Mouse (Mus musculus) monocyte, adult 2 months (primary cell): ENCODE measurements around the gene Nfasc.

Experiments used
- DNase-seq, 2 experiments: peaks; one replicate each; pipeline ENCODE4 v3.0.0; 2022; ENCODE audit warnings: low spot score in 2 of 2, low read depth in 1 of 2

Gene Nfasc

DNA sequence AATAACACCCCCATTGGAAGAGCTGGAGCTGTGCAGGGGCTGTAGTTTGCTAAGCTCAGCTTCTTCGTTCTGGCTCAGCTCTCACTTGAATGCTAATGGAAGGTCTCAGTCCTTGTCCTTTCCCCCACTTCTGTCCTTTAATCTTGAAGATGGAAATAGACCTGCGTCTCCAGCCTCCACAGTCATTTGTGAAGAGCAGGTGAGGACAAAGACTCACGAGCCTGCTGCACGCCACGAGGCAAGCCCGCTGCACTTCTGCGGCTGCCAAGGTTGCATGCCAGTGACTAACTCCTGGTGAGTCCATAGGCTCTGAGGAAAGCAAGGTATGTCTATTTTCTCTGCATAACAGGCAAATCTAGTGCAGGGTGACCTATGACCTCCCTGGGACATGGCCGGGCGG lies 88.4 kb downstream of the Nfasc start:
- no peak for DNase-seq

DNA sequence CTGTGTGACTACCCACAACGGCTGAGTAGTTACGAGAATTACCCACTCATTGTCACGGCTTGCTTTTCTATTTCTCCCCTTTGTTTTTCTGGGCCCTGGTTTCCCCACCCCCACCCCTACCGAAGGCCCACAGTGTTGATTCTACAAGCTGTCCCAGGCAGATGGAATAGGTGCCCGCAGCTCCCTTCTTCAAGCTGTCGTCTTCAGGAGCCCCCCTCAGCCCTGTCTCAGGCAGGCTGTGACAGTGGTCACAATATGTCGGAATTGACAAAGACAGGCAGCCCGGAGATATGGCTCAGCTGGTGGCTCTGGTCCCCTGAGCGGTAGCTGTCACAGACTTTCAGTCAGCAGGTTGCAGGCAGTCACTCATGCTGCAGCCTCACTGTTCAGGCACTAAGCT lies 90.9 kb downstream of the Nfasc start:
- DNase-seq, result no peak

DNA sequence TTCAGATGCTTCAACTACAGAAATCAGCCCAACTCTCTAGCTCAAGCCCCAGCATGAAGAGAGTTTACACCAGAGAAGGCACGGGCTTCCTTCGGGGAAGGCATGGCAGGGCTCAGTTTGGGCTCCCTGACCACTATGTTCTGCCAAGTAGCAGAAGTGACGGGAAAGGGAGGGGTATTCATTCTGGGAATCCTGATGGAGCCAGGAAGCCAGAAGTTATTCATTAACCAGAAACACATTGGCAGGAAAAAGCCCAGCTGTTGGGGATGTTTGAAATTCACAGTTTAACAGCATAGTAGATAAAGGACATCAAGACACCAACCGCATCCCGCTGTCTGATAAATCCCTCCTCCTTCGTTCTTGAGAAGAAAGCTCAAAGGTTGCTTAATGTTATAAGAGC lies 93.6 kb downstream of the Nfasc start:
- no peak for DNase-seq

DNA sequence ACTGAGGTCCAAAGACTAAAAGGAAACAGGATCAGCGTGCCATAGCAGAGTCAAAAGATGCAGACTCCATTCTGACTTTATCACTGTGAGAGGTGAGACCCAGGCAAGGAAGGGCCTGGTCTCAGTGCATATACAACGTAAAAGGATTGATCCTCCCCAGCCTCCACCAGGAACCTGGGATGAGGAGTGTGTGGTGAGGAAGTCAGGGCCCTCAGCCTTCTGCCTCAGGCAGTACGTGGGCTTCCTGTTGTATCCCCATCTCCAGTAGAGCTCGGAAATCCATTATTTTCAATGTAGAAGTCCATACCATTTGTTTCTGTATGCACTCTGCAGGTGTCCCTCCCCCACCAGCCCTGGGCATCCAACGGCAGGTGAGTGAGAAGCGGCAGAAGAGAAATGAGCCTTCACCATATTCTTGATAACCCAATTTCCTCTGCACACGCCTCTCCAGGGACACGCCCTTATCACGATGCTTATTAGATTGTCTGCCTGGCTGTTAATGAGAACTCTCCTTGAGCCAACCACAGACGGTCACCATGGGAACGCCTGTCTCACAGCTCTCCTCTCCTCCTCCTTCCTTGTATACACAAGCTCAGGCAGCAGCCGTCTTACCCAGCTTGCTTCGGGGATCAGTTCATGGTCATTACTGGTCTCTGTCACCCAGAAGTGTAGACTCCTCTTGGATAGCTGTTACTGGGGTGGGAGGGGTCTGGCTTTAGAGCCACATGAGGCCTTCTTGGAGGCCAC lies 100.4 kb downstream of the Nfasc start:
- no peak for DNase-seq

DNA sequence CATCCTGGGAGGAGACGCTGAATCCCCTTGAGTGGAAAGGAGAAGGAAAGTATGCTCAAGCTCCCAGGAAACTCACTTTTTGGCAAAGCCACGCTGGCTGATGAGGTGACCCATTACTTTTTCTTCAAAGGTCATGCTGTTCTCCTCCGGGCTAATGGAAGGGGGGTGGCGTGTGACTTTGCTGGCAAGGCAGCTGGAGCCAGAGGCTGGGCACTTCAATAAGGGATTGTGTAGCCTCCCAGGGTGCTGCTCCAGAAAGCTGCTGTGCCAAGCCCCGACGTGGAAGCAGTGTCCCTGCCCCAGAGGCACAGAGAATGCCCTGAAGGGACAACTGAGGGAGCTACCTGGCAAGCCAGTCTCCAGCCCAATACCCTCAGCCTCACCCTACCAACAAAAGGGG lies 101.3 kb downstream of the Nfasc start:
- DNase-seq, result no peak

DNA sequence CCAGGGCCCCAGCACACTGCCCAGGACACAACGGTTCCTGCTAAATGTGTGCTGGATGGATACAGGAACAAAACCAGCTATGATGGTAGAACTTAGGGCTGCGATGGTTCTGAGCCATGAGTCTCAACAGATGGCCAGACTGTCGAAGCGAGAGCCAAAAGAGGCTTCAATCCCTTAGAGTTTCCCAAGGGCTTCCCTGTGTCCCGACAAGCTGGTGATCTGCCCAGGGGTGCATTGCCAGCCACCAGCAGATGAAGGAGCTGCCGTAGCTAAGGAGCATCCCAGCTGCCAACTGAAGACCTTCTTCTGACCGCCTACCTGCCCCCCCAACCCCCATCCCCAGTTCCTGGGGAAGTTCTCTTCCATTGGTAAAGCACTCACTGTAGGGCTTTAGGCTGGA lies 104.3 kb downstream of the Nfasc start:
- no peak for DNase-seq

DNA sequence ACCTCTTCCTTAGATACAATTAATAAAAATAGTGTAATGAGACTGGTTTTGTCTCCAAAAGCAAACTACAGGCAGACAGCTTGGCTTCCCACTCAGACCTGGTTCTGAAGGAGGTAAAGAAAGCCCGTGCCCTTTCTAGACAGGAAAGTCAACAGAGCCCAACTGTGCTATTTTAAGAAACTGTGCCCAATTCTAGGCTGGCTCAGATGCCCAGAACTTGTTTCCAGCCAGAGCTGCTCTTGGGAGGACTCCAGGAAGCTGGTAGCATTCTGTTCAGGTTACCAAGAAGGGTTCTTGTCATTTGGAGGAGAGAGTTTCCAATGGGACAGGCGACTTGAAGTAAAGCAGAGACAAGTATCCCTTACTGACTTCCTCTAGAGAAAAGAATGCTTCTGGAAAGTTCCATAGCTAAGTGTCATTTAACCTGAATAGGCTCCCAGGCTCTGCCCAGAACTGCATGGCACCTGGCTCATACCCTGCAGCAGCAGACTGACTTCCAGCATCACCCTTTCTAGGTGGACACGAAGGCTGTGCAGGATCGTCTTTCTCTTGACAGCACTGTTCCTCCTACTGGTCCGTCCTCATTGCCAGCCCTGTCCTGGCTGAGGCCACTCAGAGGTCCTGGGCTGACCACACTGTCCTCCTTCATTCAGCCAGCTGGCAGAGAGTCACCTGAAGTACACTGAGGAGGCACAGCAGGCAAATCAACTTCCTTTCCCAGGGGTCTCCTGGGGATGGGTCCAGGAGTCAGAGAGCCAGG lies 111.8 kb downstream of the Nfasc start:
- no peak for DNase-seq

DNA sequence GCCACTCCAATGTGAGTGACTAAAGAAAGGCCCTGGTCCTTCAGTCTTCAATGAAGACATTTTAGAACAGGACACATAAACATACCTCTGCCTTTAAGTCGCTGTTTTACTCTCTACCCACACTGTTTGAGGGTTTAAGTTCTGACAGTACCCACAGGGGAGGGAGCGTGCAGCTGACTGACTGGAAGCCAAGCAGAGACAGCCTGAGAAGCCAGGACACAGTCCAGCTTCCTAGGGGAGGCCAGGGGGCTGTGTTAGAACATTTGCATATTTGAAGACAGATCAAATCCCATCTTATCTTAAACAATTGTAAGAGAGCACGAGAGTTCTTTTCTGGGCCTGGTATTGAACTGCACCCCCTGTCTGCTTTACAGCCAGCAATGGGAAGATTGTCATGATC lies 113.0 kb downstream of the Nfasc start:
- DNase-seq, result no peak

DNA sequence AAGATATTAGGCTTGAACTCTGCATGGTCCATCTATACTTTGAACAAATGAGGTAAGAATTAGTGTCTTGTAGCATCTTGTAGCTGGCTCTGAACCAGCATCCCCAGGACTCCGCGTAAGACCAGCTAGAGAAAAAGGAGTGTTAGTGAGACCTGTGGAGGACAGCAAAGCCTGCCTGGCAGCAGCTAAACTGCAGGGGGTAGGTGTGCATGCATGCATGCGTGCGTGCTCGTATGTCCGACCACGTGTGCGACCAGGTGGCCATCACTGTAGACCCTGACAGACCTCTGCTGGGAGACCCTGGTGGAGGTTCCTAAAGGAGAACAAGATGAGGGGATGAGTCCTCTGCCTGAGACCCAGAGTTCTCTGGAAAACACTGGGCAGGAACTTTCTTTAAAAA lies 113.4 kb downstream of the Nfasc start:
- no peak for DNase-seq

DNA sequence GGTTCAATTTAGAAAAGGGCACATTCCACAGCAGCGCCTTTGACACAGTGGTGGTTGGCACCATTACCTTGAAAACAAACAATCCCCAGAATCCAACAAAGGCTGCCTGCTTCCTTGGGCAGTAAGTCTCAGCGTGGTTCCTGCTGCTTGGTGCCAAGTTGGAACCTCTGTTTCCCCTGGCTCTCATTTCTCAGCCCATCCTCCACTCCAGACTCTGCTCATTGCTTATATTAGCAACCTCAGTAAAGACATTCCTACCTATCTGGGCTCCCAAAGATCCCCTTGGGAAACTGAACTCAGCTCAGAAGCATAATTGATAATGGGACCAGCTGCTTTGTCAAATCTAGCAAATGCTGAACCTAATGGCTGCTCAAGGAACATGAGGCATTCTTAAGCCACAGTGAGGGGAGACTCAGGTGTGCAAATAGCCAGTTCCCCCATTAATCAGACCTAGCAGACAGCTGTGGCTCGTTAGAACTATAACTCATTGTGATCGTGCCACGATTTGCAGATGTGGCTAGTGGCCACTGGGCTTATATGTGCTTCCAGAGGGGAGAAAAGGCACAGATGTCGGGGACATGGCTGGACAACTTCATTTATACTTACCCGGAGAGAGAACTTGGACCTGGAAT lies 115.4 kb downstream of the Nfasc start:
- DNase-seq, result no peak

DNA sequence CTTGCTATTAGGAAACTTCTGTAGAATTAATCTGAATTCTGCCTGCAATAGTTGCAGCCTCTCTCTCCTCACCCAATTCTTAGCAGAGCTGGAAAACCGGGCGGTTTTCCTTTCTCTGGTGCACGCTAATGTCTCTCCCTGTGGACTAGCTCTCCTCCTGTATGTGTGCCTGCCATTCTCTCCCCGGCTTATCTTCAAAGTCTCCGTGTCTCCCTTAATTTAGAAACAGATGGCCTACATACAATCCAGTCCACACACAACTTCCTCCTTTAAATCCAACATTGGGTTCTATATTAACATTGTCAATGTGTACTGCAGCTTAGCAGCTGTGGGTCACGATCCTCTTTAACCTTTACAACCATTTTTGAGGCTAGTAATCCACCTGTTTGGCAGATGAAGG lies 116.6 kb downstream of the Nfasc start:
- no peak for DNase-seq

DNA sequence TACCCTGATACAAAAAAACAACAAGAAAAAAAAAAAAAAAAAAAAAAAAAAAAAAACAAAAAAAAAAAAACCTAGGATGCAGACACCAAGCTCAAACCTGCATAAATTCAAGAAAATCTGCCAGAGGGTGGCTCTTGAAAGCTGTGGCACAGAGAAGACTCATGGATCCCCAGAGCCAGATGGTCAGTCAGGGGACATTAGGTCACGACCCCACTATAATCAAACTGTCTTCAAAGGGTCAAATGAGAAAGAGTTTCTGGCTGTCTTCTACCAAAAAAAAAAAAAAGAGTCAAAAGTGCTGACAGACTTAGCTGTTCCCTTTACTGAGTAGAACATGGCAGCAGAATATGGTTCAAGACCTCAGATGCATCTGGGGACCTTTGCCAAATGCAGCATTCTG lies 117.1 kb downstream of the Nfasc start:
- DNase-seq, result no peak

DNA sequence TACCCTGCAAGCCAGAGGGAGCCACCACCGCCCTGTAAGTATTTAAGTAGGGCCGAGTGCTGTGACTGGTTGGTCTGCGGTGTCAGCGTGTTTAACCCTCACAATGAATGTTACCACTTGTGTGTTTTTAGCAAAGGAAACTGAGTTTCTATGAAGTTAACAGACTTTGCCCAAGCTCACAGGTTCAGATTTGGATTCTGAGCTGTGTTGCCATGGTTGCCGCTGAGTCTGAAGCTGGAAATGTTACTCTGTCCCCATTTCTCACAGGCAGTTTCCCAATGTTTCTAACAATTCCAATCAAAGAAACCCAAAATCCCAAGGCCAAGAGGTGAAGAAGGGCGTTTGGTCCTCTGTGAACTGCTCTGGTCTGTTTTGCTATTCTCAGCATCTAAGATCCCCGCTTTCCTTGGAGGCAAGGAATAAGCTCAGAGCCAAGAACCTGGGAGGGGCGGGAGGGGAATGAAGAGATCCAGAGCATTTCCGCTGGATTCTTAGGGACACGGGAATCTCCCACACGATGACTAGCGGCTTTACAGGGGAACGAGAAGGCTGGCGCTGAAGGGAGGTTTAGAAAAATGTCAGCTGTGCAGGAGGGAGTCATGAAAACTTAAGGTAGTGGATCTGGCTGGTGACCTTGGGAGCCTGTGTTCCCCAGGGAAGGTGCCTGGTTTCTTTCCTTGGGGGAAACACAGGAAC lies 117.8 kb downstream of the Nfasc start:
- no peak for DNase-seq

DNA sequence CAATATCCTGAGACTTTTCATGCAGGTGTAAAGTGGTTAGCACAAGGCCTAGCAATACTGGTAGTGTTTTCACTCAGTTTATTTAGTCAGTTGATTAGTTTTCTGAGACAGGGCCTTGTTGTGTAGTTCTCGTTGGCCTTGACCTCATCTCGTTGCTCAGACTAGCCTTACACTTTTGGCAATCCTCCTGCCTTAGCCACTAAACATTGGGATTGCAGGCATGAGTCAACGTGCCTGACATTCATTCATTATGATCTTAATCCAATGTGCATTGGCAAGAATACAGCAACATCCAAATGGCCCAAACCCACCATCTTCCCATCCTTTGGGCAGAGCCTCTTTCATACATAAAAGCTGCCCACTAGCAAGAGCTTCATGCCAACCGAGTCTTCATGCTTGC lies 129.5 kb downstream of the Nfasc start:
- no peak for DNase-seq

DNA sequence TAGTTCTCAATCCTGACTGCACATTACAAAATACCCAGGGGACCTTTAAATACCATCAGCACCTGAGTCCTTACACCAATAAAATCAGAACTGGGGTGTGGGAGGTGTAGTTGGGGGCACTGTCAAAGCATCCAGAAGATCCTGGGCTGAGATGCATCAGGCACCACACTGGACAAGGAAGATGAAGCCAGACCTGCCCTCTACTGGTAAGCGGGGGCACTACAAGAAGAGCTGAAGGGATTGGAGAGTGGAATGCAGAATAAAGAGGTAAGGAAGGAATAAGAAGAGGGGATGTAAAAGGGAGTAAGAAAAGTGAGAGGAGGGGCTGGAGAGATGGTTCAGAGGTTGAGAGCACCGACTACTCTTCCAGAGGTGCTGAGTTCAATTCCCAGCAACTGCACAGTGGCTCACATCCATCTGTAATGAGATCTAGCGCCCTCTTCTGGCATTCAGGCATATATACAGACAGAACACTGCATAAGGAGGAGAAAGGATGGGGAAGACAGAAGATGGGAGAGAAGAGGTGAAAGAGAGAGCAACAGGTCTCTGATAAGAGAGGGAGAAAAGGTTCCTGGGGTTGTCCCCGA lies 132.5 kb downstream of the Nfasc start:
- no peak for DNase-seq

DNA sequence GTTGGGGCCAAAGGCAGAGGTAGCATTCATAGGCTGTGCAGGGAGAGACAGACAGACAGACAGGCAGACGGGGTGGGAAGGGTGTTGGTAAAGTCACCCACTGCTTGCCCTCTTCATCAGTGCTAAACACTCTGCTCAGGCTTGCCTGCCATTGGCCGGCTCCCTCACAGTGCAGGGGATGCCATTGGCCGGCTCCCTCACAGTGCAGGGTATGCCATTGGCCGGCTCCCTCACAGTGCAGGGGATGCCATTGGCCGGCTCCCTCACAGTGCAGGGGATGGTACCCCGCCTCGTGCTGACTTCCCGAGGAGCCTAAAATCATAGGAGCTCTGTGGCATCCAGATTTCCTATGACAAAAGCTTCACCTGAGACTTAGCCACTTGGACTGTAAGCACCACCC lies 139.4 kb downstream of the Nfasc start:
- no peak for DNase-seq

DNA sequence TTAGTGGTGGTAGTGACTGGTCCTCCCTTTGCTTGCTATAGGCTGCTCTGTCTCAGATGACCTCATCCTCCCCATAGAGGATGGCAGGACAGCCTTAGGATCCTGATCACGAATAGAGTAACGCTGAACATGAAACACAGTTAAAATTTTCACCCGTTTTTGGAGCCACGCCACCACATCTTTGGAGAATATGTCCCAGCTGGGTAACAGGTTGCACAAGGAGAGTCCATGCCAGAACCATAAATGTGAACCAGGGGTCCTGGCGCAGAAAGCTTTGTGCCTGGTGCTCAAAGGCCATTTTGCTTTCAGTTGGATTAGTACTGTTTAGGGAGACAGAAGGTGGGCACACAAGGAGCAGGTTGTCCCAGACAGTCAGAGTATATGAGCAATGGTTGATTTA lies 143.6 kb downstream of the Nfasc start:
- no peak for DNase-seq

DNA sequence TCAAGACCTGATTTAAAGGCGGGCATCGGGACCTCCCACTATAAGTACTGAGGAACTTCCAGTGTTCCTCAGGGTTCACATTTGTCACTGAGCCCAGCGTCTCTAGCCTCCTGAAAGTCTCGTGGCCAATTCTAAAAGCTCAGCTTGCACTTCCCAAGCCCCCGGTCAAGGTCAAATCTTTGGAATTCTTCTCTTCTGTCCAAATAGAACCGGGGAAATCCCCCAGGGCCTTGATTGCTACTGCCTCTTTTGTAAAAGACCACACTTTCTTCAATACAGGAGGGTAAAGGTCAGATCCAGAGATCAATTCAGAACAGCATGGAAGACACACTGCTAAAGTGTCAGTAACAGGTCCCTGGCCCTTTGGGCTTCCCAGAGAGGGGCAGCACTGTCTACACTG lies 145.9 kb downstream of the Nfasc start:
- no peak for DNase-seq

DNA sequence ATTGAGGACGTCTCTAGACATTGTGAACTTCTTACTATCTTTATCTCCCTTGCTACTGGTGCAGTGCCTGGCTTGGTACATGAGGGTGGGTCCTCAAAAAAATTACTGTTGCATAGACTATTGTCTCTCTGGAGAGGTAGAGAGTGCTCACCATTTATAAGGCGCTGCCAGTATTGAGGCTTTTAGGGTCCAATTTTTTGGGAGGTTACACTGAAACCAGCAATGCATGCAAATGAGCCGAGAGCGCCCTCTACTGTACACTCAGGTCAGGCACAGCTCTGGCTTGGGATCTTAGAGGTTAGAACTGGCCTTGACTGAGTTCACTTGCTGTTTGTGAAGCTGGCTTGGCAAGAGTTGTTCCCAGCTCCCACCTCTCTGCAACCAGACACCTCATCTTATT lies 147.0 kb downstream of the Nfasc start:
- DNase-seq, result no peak

DNA sequence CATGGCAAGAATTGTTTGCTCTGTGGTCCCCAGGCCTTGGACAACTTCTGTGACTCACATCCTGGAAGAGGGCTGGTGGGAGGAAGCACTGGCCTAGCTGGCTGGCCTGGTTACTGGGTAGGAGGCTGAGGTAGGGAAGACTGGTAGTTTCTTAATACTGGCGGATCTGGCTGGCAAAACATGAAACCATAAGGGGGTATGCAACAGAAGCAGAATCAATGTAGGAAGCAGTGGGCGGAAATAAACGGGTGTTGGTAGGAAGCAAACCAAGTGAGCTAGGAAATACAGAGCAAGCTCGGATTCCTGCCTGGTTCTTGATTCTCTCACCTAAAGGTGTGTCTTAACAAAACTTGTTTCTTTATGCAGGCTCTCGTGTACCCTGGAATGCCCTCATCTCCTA lies 149.5 kb downstream of the Nfasc start:
- DNase-seq, result no peak

DNA sequence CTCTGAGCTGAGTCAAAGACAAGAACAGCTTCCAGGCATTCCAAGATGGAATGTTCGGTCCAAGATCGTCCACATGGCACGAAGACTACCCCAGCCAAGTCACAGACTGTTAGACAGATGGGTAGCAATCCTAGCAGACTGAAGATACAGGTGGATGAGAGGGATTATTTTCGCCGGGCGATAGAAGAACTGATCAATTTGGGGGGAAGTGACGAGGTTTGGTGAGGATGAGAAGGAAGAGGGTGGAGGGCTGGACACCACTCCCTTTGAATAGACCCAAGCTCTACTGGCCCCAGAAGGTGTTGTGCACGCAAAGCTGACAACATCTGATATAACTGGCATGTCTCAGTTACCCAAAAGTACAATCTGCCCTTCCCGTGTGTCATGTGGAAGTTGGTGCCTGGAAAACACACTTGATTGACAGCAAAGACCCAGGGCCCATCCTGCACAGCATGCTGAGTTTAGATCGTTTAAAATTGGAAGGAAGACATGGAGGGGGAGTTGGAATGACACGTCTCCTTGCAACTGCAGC lies 150.1 kb downstream of the Nfasc start:
- DNase-seq, result no peak
